Mouse (Mus musculus) cerebellum, postnatal 14 days (tissue): ENCODE measurements at regions not wholly inside any gene's neighbourhood (a gene's known extent, or its start where the extent isn't known, plus 50 kb on each side); places are given as distances from the start of the nearest gene placed in this dataset.
"Not testable (repeated sequence)": the region's sequence is repeated elsewhere in the genome, so short reads cannot be mapped to it uniquely, and the experiment has no call there.

Experiments
- DNase-seq, 2 experiments: peaks; one replicate each; pipeline ENCODE4 v3.0.0; 2021; ENCODE audit warnings: mixed read lengths in 2 of 2

DNA sequence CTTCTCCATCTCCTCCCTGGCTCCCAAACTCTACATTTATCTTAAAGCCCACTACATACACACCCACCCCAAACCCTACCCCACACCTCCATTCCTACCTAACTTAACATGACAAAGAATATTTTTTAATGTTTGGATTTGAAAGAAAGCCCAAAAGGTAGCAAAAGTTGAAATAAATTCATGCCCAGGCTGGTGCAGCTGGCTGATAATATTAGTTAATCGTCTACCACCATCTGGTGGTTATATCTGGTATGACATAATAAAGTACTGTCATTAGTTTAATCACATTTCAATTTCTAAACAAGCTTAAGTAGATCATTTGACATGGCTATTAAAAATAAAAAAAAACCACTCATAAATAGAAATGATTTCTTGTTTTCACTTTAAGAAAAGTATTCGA, 389.8 kb upstream of the Klhl1 start:
- DNase-seq, result peak in 1 of 2 experiments; percentile 31

DNA sequence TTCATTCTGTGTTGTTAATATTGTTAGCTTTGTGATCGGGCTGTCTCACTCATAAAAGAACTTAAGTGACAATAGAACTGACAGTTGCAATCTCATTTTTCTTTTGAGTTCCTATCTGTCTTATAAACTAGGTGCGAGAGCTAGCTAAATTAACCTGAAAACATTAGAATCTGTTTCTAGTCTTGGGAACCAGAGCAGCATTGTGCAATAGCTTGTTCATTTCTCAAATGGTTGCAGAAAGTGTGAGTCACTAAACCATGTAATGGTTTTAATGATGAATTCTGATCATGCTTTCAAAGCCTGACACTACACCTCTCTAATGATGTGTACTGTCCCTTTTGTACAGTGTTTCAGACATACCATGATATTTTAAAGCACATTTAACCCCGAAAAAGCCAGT, 360.8 kb upstream of the Klhl1 start:
- DNase-seq, result no peak

DNA sequence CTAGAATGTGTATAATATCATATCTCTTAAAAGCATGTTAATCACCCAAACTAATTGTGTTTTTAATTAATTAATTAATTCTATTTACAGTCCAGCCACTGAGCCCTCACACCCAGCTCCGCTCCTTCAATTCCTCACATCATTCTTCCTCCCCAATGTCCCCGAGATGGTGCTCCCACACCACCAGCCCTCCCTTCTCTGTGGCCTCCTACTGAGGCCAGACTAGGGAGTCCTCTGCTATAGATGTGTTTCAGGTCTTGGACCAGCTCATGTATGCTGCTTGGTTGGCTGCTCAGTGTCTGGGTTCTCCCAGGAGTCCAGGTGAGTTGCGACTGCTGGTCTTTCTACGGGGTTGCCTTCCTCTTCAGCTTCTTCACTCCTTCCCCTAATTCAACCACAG, 353.1 kb upstream of the Klhl1 start:
- DNase-seq, result no peak

DNA sequence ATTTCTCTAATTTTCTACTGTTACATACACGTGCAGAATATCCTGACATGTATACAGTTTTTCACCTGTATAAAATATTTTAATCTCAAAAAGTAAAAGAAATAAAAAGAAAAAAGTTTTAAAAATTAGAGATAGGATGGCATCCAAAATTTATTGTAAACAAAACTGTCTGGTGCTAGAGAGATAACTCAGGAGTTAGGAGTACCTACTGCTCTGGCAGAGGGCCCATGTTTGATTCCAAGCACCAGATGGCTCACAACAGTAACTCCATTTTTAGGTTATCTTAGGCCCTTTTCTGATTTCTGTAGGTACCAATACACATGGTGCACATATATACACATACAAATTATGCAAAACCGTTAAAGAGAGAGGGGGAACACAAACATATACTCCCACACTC, 320.0 kb upstream of the Klhl1 start:
- DNase-seq, result peak; percentile 49 to 63

DNA sequence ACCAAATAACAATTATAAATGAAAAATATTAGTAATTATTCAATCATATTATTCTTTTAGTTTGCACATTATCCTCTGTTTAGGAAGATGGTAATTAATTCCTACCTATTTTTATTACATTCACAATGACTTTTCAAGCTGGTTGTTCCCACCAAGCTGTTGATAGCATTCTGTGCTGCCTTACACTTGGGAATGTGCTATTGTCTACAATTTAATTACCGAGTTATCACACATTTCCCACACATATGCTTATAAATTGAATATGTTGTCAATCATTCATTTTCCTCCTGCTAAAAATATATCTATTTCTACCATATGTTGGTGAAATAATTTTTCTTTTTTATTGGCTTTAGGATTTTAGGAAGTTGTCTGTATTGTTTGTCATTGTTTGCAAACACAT, 306.2 kb upstream of the Klhl1 start:
- DNase-seq, result no peak

DNA sequence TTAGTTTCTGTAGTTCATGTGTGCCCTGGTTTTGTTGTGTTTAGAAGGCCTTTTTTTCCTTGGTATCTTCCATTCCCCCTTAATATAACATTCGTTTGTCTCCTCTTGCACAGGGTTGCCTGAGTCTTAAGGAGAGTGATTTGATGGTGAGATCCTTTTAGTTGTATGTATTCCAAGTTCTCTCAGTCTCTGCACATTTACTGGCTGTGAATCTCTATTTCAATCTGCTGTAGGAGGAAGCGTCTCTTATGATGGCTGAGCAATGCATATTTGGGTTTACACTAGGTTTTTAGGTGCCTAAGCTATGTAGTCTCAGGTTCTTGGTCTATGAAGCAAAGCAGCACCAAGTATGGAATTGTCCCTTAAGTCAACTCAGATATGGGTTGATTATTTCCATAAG, 296.8 kb upstream of the Klhl1 start:
- no peak for DNase-seq

DNA sequence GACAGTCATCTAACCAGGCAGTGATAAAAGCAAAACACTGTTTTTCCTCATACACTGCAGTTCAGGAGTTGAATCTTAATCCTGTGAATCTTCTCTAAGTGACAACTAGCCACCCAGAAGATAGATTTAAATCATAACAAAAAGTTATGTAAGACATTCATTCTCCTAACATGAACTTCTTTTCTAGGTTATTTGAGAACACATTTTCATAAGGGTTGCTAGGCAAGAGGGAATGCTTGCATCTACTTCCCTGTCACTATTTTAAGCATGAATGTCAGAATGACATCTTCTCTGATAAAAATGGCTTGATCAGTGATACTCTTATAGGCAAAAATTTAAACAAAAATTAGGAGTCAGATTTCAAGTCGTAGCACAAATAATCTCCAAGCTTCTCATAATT, 286.4 kb upstream of the Klhl1 start:
- no peak for DNase-seq

DNA sequence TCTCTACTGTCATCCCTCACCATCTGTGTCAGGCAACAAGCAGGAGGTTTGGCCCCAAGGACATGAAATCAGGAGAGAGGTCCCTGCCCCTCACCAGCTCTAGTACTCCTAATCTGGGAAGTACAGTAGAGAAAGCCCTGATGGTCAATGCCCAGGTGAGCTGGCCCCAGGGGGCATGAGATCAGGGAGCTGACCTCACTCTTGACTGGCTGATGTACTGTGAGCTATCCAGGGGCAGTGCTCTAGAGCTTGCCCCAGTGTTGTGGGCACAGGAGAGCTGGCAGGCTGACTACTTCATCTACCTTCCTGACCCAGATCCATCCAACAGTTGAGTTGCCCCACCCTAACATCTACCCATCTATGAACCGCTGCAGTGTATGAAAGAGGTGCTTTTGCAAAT, 275.9 kb upstream of the Klhl1 start:
- no peak for DNase-seq

DNA sequence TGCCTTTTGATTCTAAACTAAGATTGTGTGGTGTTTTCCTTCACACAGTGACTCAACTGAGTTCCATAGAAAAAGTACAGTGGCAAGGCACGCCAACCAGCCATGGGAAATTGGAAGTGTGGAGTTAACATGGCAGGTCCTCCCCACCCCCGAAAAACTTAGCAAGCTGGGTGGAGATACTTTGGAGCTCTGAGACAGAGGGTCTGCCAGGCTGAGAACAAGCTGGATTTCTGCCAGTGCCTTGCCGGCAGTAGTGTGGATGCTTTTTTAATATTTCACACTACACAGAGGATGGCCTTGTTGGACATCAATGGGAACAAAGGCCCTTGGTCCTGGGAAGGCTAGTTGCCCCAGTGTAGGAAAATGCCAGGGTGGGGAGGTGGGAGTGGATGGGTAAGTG, 269.0 kb upstream of the Klhl1 start:
- peak; percentile 2 to 6 for DNase-seq

DNA sequence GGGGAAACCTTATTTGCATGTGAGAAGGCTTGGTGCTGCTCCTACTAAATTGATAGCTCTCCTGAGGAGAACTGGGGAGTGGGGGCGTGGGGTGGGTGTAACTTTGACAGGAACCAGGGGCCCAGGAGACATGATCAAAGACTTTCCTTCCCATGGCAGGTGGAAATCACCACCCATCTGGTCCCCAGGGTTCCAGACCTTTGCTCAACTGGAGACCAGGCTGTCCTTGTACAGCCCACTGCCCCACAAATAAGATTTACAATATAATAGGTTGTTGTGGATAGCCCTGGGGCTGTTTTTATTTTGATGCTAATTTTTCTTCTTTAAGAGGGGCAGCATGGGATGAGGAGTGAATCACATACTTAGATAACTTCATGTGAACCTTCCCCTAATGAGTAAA, 268.4 kb upstream of the Klhl1 start:
- DNase-seq, result no peak

DNA sequence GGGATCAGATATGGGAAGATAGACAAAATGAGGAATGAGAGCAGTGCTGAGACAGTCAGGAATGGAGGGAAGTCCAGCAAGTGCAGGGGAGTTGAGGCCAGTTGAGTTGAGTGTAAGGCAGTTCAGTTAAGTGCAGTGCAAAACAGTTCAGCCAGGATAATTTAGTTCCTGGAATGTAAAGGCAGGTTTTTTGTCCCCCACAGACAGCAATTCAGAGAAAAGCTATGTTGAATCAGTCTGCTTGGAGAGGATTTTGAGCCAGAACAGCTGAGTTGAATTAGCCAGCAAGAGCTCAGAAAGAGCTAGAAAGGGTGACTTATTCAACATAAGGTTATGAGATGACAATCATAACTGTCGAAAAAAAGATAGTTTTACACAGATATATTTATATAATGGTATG, 256.9 kb upstream of the Klhl1 start:
- DNase-seq, result no peak

DNA sequence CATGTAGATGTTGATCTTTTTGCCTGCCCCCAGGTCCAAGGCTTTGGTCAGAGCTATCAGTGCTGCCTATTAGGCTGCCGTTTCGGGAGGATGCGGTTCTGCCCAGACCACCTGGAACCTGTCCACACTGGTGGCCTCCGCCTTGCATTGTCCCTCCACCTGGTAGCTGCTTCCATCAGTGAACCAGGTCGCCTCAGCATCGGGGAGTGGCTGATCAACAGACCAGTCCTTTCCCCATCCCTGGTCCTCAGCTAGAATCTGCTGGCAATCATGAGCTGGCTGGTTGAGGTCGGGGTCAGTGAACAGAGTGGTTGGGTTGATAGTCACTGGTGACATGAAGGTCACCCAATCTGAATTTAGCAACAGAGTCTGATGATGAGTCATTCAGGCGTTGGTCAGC, 241.7 kb upstream of the Klhl1 start:
- DNase-seq, result no peak

DNA sequence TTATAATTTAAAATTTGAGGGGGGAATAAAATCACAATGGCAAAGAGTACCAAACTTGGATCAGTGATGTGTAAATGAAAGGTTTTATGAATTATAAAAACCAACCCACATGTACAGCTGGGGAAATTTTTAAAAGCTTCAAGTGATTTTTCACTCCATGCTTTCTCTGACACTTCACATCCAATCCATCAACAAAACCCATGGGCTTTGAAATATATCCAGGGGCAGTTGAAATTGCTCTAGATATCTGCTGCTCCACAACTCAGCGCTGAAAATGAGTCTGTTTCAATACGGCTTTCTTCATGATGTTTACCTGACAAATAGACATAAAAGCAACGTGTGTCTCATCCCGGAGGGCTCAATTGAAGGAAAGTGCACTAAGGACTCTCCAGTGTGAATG, 214.3 kb upstream of the Klhl1 start:
- DNase-seq, result no peak

DNA sequence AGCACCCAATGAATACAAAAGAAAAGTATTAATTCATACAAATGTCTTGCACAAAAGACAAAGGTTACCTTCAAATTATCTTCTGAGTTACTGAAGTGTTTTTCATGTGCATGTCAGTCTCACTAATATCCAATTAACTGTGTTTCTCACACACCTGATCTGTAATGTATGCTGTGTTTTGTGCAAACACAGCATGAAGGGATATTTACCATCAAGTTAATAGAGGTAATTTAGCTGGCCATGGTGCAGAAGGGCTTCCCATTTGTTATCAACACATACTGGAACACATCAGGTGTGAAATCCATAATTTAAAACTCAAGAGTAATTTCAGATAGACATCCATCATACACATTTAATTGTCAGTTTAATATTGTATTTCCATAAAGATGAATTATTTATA, 178.2 kb upstream of the Klhl1 start:
- no peak for DNase-seq

DNA sequence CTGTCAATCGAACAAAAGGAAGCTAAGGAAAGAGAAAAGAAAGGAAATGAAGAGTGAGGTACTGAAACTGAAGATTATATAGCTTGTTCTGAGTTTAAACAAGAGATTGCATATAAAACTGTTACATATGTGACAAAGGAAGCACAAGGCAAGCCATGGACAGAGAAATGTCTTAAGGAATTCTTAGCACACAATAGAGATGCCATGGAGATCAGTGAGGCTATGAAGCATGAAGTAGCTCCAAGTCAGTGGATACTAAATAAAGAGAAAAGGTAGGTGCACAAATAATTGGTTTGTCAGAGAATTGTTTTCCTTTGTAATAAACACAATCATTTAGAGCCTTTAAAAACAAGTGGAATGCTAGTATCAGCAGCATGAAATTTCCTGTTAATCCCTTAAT, 172.0 kb upstream of the Klhl1 start:
- no peak for DNase-seq

DNA sequence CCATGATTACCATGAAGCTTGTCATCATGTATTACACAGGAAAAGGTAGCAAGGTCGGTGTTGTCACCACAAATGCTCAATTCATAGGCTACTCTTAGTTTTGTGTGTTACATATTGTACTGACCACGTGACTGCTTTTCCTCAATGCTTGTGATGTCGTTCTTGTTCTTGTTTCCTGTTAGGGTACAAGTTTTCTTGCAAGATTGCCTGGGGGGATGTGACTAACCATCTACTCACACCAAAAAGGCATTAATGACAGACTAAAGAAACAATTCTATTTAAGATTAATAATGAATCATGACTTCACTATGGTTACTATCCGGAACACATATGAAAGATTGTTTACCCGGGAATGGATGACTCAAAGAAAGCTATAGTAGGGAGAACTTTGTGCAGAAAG, 165.0 kb upstream of the Klhl1 start:
- DNase-seq, result no peak

DNA sequence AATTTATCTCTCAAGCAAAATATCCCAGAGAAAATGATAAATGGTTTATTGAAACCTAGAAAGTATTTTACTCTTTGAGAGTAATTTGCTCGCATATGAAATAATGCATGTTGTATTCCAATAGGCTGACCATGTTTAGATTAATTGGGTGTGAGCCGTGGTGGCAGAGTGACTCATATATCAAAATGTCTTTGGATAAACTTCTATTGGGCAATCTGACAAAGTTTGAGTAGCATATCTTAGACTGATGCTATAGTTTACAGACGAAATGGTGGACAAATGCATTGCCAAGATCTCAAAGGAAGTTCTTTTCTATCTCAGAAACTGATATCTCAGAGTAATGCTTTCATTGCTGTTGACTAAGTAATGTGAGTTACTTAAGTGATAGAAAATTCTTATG, 162.8 kb upstream of the Klhl1 start:
- no peak for DNase-seq

DNA sequence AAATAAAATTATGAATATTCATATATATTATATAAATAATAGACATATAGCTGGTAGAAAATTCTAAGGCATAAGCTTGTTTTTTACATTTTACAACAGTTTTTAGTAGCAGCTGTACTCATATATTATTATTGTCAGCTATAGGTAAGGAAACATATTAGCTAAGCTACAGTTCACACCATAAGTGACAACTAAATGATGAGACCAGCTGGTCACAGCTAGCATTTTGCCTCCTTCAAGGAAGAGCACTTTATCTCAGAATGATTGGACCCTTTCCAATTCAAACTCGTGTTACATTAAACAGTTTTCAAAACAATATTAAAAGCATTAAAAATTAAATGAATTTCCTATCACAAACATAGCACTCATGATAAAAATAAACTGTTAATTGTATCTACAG, 157.3 kb upstream of the Klhl1 start:
- no peak for DNase-seq

DNA sequence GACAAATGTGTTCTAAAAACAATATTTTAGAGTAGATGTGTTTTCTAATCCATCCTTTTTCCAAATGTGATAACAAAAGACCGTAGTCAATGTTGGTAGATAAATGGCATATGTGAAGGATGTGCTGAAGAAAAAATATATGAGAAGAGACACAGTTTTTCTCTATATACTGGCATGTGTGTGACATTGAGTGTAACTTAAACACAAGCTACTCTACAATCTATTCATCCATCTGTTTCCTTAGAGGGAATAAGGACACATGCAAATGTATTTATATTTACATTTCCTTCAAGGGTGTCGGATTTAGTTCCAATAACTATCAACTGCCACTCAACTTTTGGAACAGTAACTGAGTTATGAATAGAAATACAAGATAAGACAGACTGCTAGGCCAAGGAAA, 149.7 kb upstream of the Klhl1 start:
- DNase-seq, result no peak

DNA sequence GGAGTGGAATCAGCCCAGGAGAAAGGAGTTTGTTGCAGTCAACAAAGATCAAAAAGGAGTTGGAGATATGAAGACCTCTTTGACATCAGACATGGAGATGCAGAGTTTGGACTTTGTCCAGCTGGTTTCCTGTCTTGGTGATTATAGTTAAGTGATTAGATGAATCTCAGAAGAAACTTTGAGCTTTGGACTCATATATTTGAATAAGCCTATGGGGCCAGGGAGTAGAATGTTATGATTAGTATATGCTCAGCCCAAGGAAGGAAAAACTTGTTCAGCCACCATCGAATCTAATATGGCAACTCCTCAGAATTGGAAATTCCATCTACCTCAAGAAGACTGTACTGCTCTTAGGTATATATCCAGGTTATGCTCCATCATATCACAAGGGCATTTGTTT, 137.6 kb upstream of the Klhl1 start:
- DNase-seq, result no peak

DNA sequence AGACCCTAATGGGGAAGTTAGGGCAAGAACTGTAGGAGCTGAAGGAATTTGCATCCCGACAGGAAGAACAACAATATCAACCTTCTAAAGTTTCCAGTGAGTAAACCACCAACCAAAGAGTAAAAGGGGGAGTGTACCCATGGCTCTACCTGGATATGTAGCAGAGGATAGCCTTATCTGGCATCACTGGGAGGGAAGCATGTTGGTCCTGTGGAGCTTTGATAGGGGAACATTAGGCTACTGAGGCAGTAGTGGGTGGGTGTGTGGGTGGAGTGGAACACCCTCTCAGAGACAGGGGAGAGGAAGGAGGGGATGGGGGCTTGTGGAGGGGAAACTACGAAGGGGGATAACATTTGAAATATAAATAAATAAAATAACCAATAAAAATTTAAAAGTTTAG, 111.4 kb upstream of the Klhl1 start:
- no peak for DNase-seq

DNA sequence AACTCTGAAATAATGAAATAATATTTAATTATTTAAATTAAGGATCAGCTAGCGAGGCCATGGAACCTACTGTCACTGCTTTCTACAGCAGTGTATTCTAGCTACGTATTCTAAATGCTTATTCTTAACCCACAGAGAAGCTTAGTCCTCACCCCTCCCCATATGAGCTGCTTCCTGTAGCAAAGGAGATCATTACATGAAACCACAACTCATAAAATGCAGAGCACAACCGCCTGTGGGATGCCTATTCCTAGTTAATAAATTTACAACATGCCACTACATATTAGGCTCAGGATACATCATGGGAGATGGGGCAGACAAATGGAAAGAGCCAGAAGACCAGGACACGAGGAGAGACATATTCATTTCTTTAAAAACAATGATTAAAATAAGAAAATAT, 87.8 kb upstream of the Klhl1 start:
- no peak for DNase-seq

DNA sequence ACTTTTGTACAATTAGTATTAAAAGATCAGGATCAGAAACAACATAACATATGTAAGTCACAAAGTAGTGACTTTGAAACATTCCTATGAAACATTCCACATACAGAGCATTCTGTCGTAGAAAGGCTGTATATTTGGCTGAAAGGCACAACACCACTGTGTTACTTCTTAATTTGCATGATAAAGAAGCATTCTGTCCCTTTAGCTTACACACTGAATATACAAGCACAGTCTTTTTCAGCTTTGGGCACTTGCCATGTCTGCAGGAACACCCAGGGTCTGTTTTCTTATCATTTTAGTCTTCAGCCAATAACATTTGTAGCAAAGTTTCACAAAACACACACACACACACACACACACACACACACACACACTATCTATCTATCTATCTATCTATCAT, 82.2 kb upstream of the Klhl1 start:
- not testable (repeated sequence) for DNase-seq

DNA sequence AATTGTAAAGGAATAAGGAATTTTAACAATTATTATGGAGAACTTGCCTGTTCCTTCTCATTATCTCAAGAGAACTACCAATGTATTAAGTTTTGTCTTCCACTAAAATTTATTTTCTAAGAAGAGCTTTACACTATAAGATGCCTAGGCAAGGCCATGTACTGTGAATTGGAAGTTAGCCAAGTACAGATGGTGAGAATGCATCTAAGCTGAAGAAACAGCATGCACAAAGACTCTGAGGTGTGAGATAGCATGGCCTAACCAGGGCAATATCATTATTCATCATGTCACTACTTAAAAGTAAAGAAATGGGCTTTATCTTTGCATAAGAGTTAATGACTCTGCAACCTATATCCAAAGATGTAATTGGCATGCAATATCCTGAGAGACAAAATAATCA, 73.1 kb upstream of the Klhl1 start:
- DNase-seq, result peak in 1 of 2 experiments; percentile 5
